Mouse (Mus musculus) midbrain, embryonic 10.5 days (tissue): ENCODE measurements around the gene Mettl11b. TPM values are rescaled to one million over a fixed set of nuclear protein-coding genes. Genes with fewer than 3 reads are reported as not detected.
A peak's percentile ranks its signal among the peaks of the same experiment; 100 is the strongest.
"Not testable (repeated sequence)": the region's sequence is repeated elsewhere in the genome, so short reads cannot be mapped to it uniquely, and the experiment has no call there.

Source experiments
- DNase-seq: peaks from one replicate; pipeline ENCODE4 v3.0.0-alpha.2; 2017; ENCODE audit warnings: low spot score
- H3K27ac ChIP-seq: fragments of 300-500 bp; sonication (generic); replicated peaks from 2 replicates; pipeline ENCODE4 v1.5.1; 2016; ENCODE audit warnings: mild to moderate bottlenecking
- H3K27me3 ChIP-seq: fragments of 300-500 bp; sonication (generic); 2 replicates; pipeline ENCODE4 v1.6.1; 2016; ENCODE audit warnings: low read depth, mild to moderate bottlenecking; ENCODE audit not compliant: poor library complexity, severe bottlenecking
- H3K36me3 ChIP-seq: fragments of 300-500 bp; sonication (generic); 2 replicates; pipeline ENCODE4 v1.6.1; 2016; ENCODE audit warnings: mild to moderate bottlenecking, moderate library complexity
- H3K4me1 ChIP-seq: fragments of 300-500 bp; sonication (generic); 2 replicates; pipeline ENCODE4 v1.6.1; 2016
- H3K4me3 ChIP-seq: fragments of 300-500 bp; sonication (generic); 2 replicates; pipeline ENCODE4 v1.5.1; 2016; ENCODE audit warnings: mild to moderate bottlenecking, moderate library complexity
- H3K9me3 ChIP-seq: fragments of 300-500 bp; sonication (generic); replicated peaks from 2 replicates; pipeline ENCODE4 v1.6.1; 2016; ENCODE audit warnings: mild to moderate bottlenecking
- WGBS: fragments of 180-500 bp; shearing (Covaris S2); methylation state at CpG from one replicate; pipeline ENCODE4 v1.1.7; 2016; 5-methylcytosine and 5-hydroxymethylcytosine counted together
- polyA plus RNA-seq: library from polyadenylated mRNA; unstranded; fragments of >200 nt; fragmentation: Nextera tagmentation; extraction: Ambion mirVana; gene quantifications from 2 replicates; pipeline ENCODE4 v1.2.1, GENCODE M21; 2016

Mettl11b gene
- 0.37 and 0.50 TPM in 2 replicates for polyA plus RNA-seq

- WGBS: 47% methylated on average over 9 of the region's 9 CpGs
- Histone ChIP-seq H3K4me1 (peaks cover 14% of the 10 kb centered on the region), H3K27ac (peak within 1 kb of the TSS; percentile 49), H3K27me3 (no peaks in the 10 kb centered on the region), H3K4me3 (0 out of 2 replicates have a peak within 1 kb of the TSS, but pooled peaks have one; percentile 9), H3K36me3 (no peaks in the 10 kb centered on the region), H3K9me3 (no peaks in the 10 kb centered on the region)
- no peak for DNase-seq
Measured at GRCm38 (mm10) chr1:163725106-163725759, at the start of gene Mettl11b. Gene Mettl11b, minus strand, starts transcription at chr1:163725232.

- H3K4me3 ChIP-seq: no peak overlapping the region
- no peak overlapping the region for H3K27ac ChIP-seq
- no peaks in the 10 kb centered on the region for H3K9me3 ChIP-seq
- no peaks in the 10 kb centered on the region for H3K27me3 ChIP-seq
- 87% methylated on average over 10 of the region's 10 CpGs for WGBS
- no peak for DNase-seq
- no peaks in the 10 kb centered on the region for H3K4me1 ChIP-seq
- no peaks in the 10 kb centered on the region for H3K36me3 ChIP-seq
Measured at GRCm38 (mm10) chr1:163757462-163758207, 32.6 kb upstream of the Mettl11b start.

- 75% methylated on average over 4 of the region's 4 CpGs for whole genome bisulfite sequencing
- no peak overlapping the region for H3K4me3 ChIP-seq
- no peaks in the 10 kb centered on the region for H3K36me3 ChIP-seq
- DNase-seq: no peak
- no peak overlapping the region for H3K27ac ChIP-seq
- H3K27me3 ChIP-seq: no peaks in the 10 kb centered on the region
- no peaks in the 10 kb centered on the region for H3K9me3 ChIP-seq
- H3K4me1 ChIP-seq: no peaks in the 10 kb centered on the region
Measured at GRCm38 (mm10) chr1:163751360-163751992, 26.4 kb upstream of the Mettl11b start.

GRCm38 (mm10) chr1:163737239-163737533 is 12.2 kb upstream of the Mettl11b start:
- Histone ChIP-seq H3K4me1 (no peaks in the 10 kb centered on the region), H3K36me3 (no peaks in the 10 kb centered on the region), H3K27ac (no peak overlapping the region), H3K9me3 (no peaks in the 10 kb centered on the region), H3K4me3 (no peak overlapping the region), H3K27me3 (no peaks in the 10 kb centered on the region)
- 93% methylated on average over 1 of the region's 1 CpGs for WGBS
- no peak for DNase-seq

GRCm38 (mm10) chr1:163736441-163737238 is 11.6 kb upstream of the Mettl11b start:
- DNase-seq: no peak
- 87% methylated on average over 10 of the region's 10 CpGs for WGBS

GRCm38 (mm10) chr1:163731166-163731565 is 6.1 kb upstream of the Mettl11b start:
- not testable (repeated sequence) for H3K4me3 ChIP-seq, H3K9me3 ChIP-seq, H3K27me3 ChIP-seq, H3K4me1 ChIP-seq, H3K27ac ChIP-seq, H3K36me3 ChIP-seq, DNase-seq
- 89% methylated on average over 10 of the region's 10 CpGs for WGBS

More at GRCm38 (mm10) chr1:163736441-163737238, 11.6 kb upstream of the Mettl11b start:
- Histone ChIP-seq H3K4me1 (no peaks in the 10 kb centered on the region), H3K36me3 (no peaks in the 10 kb centered on the region), H3K27me3 (no peaks in the 10 kb centered on the region), H3K27ac (no peak overlapping the region), H3K9me3 (no peaks in the 10 kb centered on the region), H3K4me3 (no peak overlapping the region)

- Histone ChIP-seq H3K4me3 (no peak overlapping the region), H3K27ac (no peak overlapping the region), H3K9me3 (no peaks in the 10 kb centered on the region), H3K4me1 (peaks cover 14% of the 10 kb centered on the region), H3K27me3 (no peaks in the 10 kb centered on the region), H3K36me3 (no peaks in the 10 kb centered on the region)
- no peak for DNase-seq
- WGBS: 55% methylated on average over 1 of the region's 1 CpGs
Measured at GRCm38 (mm10) chr1:163723913-163724312, 1.1 kb downstream of the Mettl11b start.

- no peaks in the 10 kb centered on the region for H3K36me3 ChIP-seq
- no peaks in the 10 kb centered on the region for H3K27me3 ChIP-seq
- H3K4me1 ChIP-seq: no peaks in the 10 kb centered on the region
- H3K4me3 ChIP-seq: no peak overlapping the region
- DNase-seq: no peak
- H3K27ac ChIP-seq: no peak overlapping the region
- no peaks in the 10 kb centered on the region for H3K9me3 ChIP-seq
- WGBS: 53% methylated on average over 2 of the region's 2 CpGs
Measured at GRCm38 (mm10) chr1:163708618-163709017, 16.4 kb downstream of the Mettl11b start.

- no peaks in the 10 kb centered on the region for H3K27me3 ChIP-seq
- no peak overlapping the region for H3K27ac ChIP-seq
- no peaks in the 10 kb centered on the region for H3K4me1 ChIP-seq
- no peaks in the 10 kb centered on the region for H3K36me3 ChIP-seq
- no peak for DNase-seq
- H3K4me3 ChIP-seq: no peak overlapping the region
- WGBS: 92% methylated on average over 7 of the region's 7 CpGs
- no peaks in the 10 kb centered on the region for H3K9me3 ChIP-seq
Measured at GRCm38 (mm10) chr1:163700571-163700970, 24.5 kb downstream of the Mettl11b start.

- Histone ChIP-seq H3K9me3 (no peaks in the 10 kb centered on the region), H3K36me3 (no peaks in the 10 kb centered on the region), H3K27me3 (no peaks in the 10 kb centered on the region), H3K4me3 (no peak overlapping the region), H3K27ac (no peak overlapping the region), H3K4me1 (no peaks in the 10 kb centered on the region)
- DNase-seq: no peak
- 88% methylated on average over 3 of the region's 3 CpGs for WGBS
Measured at GRCm38 (mm10) chr1:163699702-163700101, 25.3 kb downstream of the Mettl11b start.

- Histone ChIP-seq H3K4me1 (no peaks in the 10 kb centered on the region), H3K27me3 (no peaks in the 10 kb centered on the region), H3K4me3 (no peak overlapping the region), H3K36me3 (no peaks in the 10 kb centered on the region), H3K9me3 (no peaks in the 10 kb centered on the region), H3K27ac (no peak overlapping the region)
- 91% methylated on average over 3 of the region's 3 CpGs for WGBS
- DNase-seq: no peak
Measured at GRCm38 (mm10) chr1:163691860-163692259, 33.2 kb downstream of the Mettl11b start.

GRCm38 (mm10) chr1:163682935-163683430 is 42.0 kb downstream of the Mettl11b start:
- Histone ChIP-seq H3K4me1 (no peaks in the 10 kb centered on the region), H3K36me3 (no peaks in the 10 kb centered on the region), H3K27ac (no peak overlapping the region), H3K4me3 (no peak overlapping the region), H3K27me3 (no peaks in the 10 kb centered on the region), H3K9me3 (no peaks in the 10 kb centered on the region)
- 81% methylated on average over 2 of the region's 2 CpGs for WGBS
- no peak for DNase-seq
